Mouse (Mus musculus) G1E (cell line): ENCODE results near the gene Id2. TPM values are rescaled to one million over a fixed set of nuclear protein-coding genes. Genes with fewer than 3 reads are reported as not detected.

Experiments used
- ATAC-seq: 2 replicates; pipeline ENCODE4 v1.8.0; 2016; ENCODE audit warnings: mild to moderate bottlenecking; ENCODE audit not compliant: insufficient number of reproducible peaks, poor library complexity, low FRiP score, severe bottlenecking; ENCODE audit errors: extremely low read depth
- DNase-seq: peaks from one replicate; pipeline ENCODE4 v3.0.0; 2012; ENCODE audit warnings: low spot score
- H3K27me3 ChIP-seq: 2 replicates; pipeline ENCODE4 v1.6.1; 2012; ENCODE audit warnings: mild to moderate bottlenecking, low read length, inconsistent platforms; ENCODE audit not compliant: insufficient read depth
- H3K36me3 ChIP-seq: replicated peaks from 2 replicates; pipeline ENCODE3; 2012; ENCODE audit warnings: mild to moderate bottlenecking, inconsistent platforms
- H3K4me1 ChIP-seq: 2 replicates; pipeline ENCODE4 v1.6.1; 2012; ENCODE audit warnings: low read depth, low read length, inconsistent platforms, mixed read lengths; ENCODE audit not compliant: insufficient read depth
- H3K4me3 ChIP-seq: 2 replicates; pipeline ENCODE4 v1.5.1; 2012; ENCODE audit warnings: low read depth, mild to moderate bottlenecking, inconsistent platforms, low read length, moderate library complexity, mixed read lengths
- H3K9me3 ChIP-seq: replicated peaks from 2 replicates; pipeline ENCODE4 v1.6.1; 2012; ENCODE audit warnings: inconsistent platforms
- CTCF ChIP-seq: IDR thresholded peaks from 2 replicates; pipeline ENCODE4 v1.5.1; 2012; ENCODE audit warnings: low read depth, low read length, inconsistent platforms, mixed read lengths
- GATA1 ChIP-seq: IDR thresholded peaks from 2 replicates; pipeline ENCODE4 v1.6.1; 2012; ENCODE audit warnings: borderline replicate concordance, low read length, inconsistent platforms, mixed read lengths
- GATA2 ChIP-seq: IDR thresholded peaks from 2 replicates; pipeline ENCODE4 v1.6.1; 2012; ENCODE audit warnings: low read depth, low read length, inconsistent platforms, borderline replicate concordance
- POLR2AphosphoS5 ChIP-seq: IDR thresholded peaks from 2 replicates; pipeline ENCODE4 v1.6.1; 2012; ENCODE audit warnings: low read depth, low read length, inconsistent platforms; ENCODE audit not compliant: insufficient replicate concordance
- TAL1 ChIP-seq: conservative IDR thresholded peaks from 2 replicates; pipeline ENCODE4 v1.6.1; 2012; ENCODE audit warnings: low read depth, low read length, inconsistent platforms, mixed read lengths
- polyA plus RNA-seq: library from polyadenylated mRNA; stranded (reverse); fragments of >175 nt; gene quantifications from 2 replicates; pipeline ENCODE4 v1.2.3, GENCODE M21; 2012
- total RNA-seq, 2 experiments: library from RNA; stranded (forward) in 1 of 2; stranded (reverse) in 1 of 2; fragments of 200-1000 nt in 1 of 2; fragments of >200 nt in 1 of 2; fragmentation: Nextera tagmentation in 1 of 2; gene quantifications; 2 replicates each; pipeline ENCODE4 v1.2.3; 2014 to 2017

Gene Id2
- total and polyA plus RNA-seq, 3 experiments: 0.11 TPM; not detected in 2

DNA sequence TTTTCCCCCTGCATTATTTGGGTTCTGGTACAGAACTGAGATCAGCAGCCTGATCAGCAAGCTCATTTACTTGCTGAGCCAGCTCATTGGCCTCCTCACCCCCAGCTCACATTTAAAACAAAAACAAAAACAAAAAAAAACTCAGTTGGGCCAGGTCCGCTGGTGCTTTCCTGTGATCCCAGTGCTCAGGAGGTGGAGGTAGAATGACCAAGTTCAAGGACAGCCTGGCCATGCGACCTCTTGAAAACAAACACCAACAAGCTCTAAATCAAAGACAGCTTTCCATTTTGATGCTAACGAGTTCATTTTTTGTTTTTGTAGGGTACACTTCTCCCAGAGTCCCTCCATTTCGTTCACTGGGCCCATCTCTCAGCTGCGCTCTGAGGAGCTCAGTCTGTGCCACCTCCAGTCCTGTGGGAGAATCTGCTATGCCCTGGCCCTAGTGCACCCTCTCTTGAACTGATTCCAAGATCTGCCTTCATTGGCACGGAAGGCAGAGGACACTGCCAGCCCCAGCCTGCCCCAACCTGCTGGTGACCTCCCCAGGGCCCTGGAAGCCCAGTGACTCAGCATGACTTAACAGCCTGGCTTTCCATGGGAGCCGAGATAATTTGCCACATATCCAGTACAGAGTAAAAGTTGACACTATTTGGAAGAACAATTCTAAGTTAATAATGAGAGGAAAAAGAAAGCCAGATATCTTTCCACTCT, 13.2 kb upstream of the Id2 start:
- DNase-seq (no peak), ATAC-seq (no peak)
- TF ChIP-seq GATA2 (no peak), GATA1 (no peak), TAL1 (no peak), CTCF (no peak), POLR2AphosphoS5 (no peak)

DNA sequence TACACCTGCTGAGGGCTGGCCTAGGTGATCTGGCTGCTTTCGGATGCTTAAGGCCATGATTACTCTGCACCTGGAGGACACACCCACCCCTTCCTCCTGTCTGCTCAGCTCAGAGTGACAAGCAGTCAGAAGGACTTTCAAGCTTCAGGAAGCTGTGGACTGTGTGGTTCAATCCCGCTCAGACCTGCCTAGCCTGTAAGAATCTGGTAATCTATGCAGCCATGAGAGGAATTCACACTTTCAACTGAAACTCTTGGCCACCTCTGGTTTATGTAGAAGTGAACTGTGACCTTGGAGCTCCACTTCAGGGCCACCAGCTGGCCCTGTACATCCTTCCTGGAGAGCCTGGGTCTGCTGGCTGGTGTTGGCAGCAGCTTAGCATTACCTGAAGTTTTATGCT, 11.9 kb upstream of the Id2 start:
- H3K9me3 ChIP-seq: peaks cover 25% of the 10 kb centered on the region
- H3K36me3 ChIP-seq: no peaks in the 10 kb centered on the region
- H3K4me1 ChIP-seq: no peaks in the 10 kb centered on the region
- H3K4me3 ChIP-seq: no peak overlapping the region
- DNase-seq: no peak
- no peak for ATAC-seq
- no peaks in the 10 kb centered on the region for H3K27me3 ChIP-seq
- TF ChIP-seq POLR2AphosphoS5: no peak
- TF ChIP-seq CTCF: no peak
- TF ChIP-seq GATA1: no peak
- TF ChIP-seq GATA2: no peak
- TF ChIP-seq TAL1: no peak

More for the DNA sequence above, 13.2 kb upstream of the Id2 start:
- Histone ChIP-seq H3K4me1 (no peaks in the 10 kb centered on the region), H3K36me3 (no peaks in the 10 kb centered on the region), H3K4me3 (no peak overlapping the region), H3K27me3 (no peaks in the 10 kb centered on the region), H3K9me3 (peaks cover 23% of the 10 kb centered on the region)

DNA sequence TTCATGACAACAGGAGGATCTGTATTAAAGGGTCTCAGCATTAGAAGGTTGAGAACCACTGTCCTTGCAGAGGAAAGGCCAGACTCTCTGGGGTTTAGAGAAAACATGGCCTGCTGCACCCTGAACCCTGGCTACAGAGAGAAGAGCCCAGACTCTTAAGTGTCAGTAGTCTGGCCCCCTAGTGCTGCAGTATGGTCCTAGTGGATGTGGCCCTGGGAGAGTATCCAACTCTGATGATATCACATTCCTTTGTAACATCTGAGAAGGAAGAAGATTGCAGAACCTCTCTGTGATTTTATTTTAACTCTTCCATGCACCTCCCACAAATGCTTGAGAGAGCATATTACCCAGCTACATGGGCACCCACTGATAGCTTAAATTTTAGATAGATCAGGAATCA, 7.6 kb upstream of the Id2 start:
- Histone ChIP-seq H3K36me3 (no peaks in the 10 kb centered on the region), H3K4me1 (no peaks in the 10 kb centered on the region), H3K4me3 (no peak overlapping the region), H3K9me3 (peaks cover 43% of the 10 kb centered on the region), H3K27me3 (no peaks in the 10 kb centered on the region)
- DNase-seq (no peak), ATAC-seq (no peak)
- TF ChIP-seq CTCF: no peak
- TF ChIP-seq TAL1: no peak
- no peak for TF ChIP-seq GATA1
- no peak for TF ChIP-seq GATA2
- no peak for TF ChIP-seq POLR2AphosphoS5

DNA sequence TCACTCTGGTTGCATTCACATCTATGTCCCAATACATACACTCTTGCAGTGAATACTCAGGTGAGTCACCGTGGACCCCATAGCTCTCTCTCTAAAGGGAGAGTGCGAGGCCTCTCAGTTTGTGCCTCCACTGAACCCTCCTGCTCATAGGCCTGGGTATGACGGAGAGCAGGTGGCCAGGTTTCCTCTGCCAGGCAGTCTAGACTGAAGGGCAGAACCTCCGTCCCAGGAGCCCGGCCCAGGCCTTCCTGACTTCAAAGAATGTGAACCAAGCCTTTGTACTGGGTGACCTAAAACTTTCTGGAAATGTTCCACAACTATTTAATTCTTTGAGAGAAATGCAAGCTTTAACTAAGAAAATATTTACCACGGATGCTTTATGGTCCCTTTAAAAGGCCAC, 7.0 kb upstream of the Id2 start:
- Histone ChIP-seq H3K27me3 (no peaks in the 10 kb centered on the region), H3K4me1 (no peaks in the 10 kb centered on the region), H3K36me3 (no peaks in the 10 kb centered on the region), H3K9me3 (peaks cover 44% of the 10 kb centered on the region), H3K4me3 (no peak overlapping the region)
- DNase-seq: no peak
- ATAC-seq: no peak
- TF ChIP-seq POLR2AphosphoS5: no peak
- TF ChIP-seq GATA1: no peak
- TF ChIP-seq GATA2: no peak
- TF ChIP-seq TAL1: no peak
- TF ChIP-seq CTCF: no peak

DNA sequence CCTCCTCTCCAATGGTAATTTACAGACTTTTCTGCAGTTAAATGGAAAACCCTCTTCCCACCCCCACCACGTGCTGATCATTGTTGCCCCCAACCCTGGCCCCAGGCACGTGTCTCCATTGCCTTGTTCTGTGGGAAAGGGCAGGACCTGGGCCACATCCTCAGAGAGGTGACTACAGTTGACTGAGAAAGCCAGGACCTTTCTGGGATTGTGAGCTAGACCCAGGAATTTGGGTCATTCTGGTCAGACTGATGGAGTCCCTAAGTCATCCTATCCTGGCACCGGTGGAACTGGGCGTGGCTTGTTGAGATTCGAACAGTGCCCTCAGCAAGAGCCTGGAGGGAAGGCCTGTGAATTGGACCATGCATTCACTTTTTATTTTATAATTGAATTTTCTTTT, 4.4 kb upstream of the Id2 start:
- peaks cover 59% of the 10 kb centered on the region for H3K9me3 ChIP-seq
- ATAC-seq (no peak), DNase-seq (no peak)
- no peaks in the 10 kb centered on the region for H3K27me3 ChIP-seq
- no peaks in the 10 kb centered on the region for H3K4me1 ChIP-seq
- H3K4me3 ChIP-seq: no peak overlapping the region
- TF ChIP-seq POLR2AphosphoS5: no peak
- TF ChIP-seq CTCF: no peak
- TF ChIP-seq GATA2: no peak
- no peak for TF ChIP-seq GATA1
- TF ChIP-seq TAL1: no peak
- no peaks in the 10 kb centered on the region for H3K36me3 ChIP-seq

DNA sequence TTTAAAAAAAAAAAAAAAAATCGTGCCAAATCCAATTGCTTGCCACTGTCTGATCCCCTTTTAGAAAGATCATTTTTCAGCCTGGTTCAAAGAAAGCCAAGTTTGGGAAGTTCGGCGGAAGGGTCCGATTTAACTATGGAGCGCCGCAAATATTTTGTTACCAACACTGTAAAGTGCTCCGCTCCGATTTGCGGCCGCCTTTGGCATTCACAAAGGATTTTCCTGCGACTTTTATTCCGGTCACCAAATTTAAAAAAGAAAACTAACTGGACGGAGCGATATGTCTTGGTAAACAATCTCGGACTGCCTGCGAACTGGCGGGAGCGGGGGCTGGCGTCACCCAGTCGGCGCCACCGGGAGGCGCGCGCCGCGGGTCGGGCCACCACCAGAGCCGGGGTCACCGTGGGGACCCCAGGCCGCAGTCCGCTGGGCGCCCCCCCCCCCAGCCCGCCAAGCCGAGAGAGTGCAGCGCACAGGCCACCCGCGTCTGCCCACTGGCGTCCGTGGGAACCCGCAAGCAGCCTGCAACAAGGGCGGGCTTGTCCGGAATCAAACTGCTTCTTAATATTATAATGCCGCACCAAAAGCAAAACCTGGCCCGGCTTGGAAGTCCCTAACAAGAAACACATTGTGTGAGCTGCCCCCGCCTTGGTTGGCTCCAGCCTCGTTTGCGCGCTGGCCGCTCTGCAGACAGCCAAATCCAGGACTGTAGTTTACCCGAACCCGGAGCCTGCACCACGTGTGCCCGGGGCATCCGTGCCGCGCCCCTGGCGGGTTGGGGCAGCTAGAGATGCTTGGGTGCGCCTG, 3.7 kb upstream of the Id2 start:
- H3K9me3 ChIP-seq: peaks cover 67% of the 10 kb centered on the region
- ATAC-seq (no peak), DNase-seq (no peak)
- H3K36me3 ChIP-seq: no peaks in the 10 kb centered on the region
- H3K27me3 ChIP-seq: no peaks in the 10 kb centered on the region
- no peak for TF ChIP-seq POLR2AphosphoS5
- TF ChIP-seq GATA2: no peak
- no peak for TF ChIP-seq CTCF
- no peak for TF ChIP-seq GATA1
- TF ChIP-seq TAL1: no peak
- H3K4me3 ChIP-seq: no peak overlapping the region; the same call in 1 of the 2 replicates
- H3K4me1 ChIP-seq: no peaks in the 10 kb centered on the region
